Mouse (Mus musculus) spleen, adult 10 weeks (tissue): ENCODE results near the gene Slc22a18. TPM values are rescaled to one million over a fixed set of nuclear protein-coding genes. Genes with fewer than 3 reads are reported as not detected.

Source experiments
- polyA plus RNA-seq: library from polyadenylated mRNA; stranded (reverse); fragments of 350-450 nt; fragmentation: Illumina TruSeq; extraction: RNeasy Lipid Tissue Mini Kit (QIAGEN cat#74804); gene quantifications from one replicate; pipeline ENCODE4 v1.2.3, GENCODE M21; 2015; ENCODE audit warnings: low replicate concordance; ENCODE audit not compliant: insufficient read depth

The Slc22a18 gene
- polyA plus RNA-seq: 0.19 TPM

DNA sequence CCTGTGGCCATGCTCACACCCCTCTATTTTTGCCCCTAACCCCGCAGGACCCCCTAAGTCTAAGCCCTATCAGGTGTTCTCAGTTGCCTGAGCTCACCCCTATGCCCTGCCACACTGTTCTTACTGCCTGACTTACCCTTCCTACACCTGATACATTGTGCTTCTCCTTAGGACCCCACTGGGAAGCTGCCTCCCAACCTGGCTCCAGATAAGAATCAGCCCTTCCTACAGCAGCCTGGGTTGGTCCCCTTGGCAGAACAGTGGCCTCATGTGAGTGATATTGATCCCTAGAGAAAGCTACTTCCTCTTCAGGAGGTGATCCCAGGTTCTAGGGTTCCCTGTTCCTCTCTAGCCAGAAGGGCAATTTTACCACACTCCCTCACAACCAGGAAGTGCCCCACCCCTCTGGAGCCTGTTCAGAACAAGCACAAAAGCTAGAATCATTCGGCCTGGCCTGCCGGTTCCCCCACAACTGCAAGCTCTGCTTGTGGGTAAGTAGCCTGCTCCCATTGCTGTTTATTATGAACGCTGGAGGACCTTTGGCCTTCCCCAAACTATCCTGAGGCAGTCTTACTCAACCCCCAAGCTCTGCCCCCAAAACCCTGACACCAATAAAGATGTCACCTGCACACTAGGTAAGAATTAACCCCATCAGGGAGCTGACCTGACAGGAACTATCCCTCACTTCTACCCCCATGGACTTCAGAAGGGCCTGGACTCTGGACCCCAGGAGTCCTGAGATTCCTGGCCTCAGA lies at the start of gene Slc22a18:
Gene Slc22a18 (plus strand): TSS at position 390 of the 755 bp plus-strand sequence.

DNA sequence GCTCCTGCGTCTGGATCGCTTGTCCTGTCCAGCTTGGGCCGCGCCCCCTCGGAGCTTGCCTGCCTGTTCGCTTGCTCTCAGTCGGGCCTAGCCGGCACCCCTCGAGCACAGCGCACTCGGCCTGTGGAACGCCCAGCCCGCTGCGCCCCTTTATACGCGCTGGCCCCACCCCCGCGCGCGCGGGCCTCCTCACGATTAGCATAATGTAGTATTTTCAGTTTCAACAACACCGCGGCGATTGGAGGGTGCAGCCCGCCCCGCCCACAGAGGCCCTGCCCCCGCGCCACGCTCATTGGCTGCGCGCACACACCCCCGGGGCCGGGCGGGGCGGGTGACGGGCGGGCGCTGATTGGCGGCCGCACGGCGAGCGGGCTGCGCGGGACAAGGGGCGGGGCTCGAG lies 12.7 kb upstream of the Slc22a18 start, which contains the start of gene Cdkn1c:
Gene Cdkn1c (minus strand): TSS at position 177 of the 400 bp plus-strand sequence.

DNA sequence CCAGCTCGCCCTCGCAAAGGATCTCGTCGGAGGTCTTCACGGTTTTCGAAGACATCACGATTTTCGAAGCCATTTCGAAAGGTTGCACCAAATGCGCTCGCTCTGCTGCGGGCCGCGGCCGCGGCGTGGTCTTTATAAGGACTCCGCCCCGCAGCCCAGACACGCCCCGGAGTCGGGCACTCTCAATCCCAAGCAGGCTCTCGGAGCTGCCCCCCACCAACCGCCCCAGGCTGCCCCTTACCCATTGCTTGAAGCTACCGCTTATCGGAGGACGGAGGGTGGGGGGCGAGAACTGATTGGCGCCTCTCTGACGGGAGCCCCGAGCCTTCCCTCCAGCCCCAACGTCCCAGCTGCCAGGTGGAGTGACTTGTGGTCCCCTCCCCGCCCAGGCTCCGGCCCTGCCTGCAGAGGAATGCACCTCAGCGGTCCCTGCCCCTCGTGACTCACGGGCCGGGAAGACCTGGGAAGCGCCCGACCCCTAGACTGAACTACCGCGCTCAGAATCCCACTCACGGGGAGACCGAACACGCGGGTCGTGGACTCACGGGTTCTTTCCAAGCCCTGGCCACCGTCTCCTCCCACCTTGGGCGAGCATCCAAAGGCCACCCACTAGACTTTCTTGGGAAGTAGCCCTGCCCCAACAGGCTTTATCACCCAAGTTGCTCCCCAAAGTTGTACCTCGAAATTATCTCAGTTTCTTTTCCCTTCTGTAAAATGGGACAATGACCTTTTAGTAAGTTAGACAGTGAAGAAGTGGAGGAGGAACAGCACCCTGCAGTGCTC lies 29.1 kb downstream of the Slc22a18 start, which contains the start of gene Phlda2:
Gene Phlda2 (minus strand): TSS at position 733 of the 783 bp plus-strand sequence.

Other genes starting within 250 kb of the Slc22a18 start
- gene Cdkn1c, start 12.7 kb upstream of the Slc22a18 start, polyA plus RNA-seq: 3.0 TPM
- gene Phlda2, start 29.4 kb downstream of the Slc22a18 start, polyA plus RNA-seq: not detected
- 166 TPM for gene Nap1l4, start 75.4 kb downstream of the Slc22a18 start, polyA plus RNA-seq
- gene Cars, start 126.4 kb downstream of the Slc22a18 start, polyA plus RNA-seq: 40.8 TPM
- 18.1 TPM for gene Tnfrsf26, start 155.0 kb downstream of the Slc22a18 start, polyA plus RNA-seq
- 11.4 TPM for gene Tnfrsf22, start 175.9 kb downstream of the Slc22a18 start, polyA plus RNA-seq
- 3.0 TPM for gene Tnfrsf23, start 212.1 kb downstream of the Slc22a18 start, polyA plus RNA-seq